Mouse (Mus musculus) 3134 (cell line): ENCODE results near the gene Slc25a13.
"Not testable (repeated sequence)": the region's sequence is repeated elsewhere in the genome, so short reads cannot be mapped to it uniquely, and the experiment has no call there.

Experiments used
- DNase-seq: peaks from one replicate; pipeline ENCODE4 v3.0.0-alpha.2; 2011; ENCODE audit warnings: low spot score; ENCODE audit not compliant: insufficient read length; ENCODE audit errors: extremely low read depth

The Slc25a13 gene

GRCm38 (mm10) chr6:6205599-6206165, 11.3 kb downstream of the Slc25a13 start:
- no peak for DNase-seq

GRCm38 (mm10) chr6:6202451-6202850, 14.5 kb downstream of the Slc25a13 start:
- no peak for DNase-seq

GRCm38 (mm10) chr6:6201977-6202376, 15.0 kb downstream of the Slc25a13 start:
- DNase-seq: no peak

- DNase-seq: no peak
Measured at GRCm38 (mm10) chr6:6199138-6199870, 17.7 kb downstream of the Slc25a13 start.

- not testable (repeated sequence) for DNase-seq
Measured at GRCm38 (mm10) chr6:6198056-6198455, 18.9 kb downstream of the Slc25a13 start.

- DNase-seq: no peak
Measured at GRCm38 (mm10) chr6:6197339-6197738, 19.6 kb downstream of the Slc25a13 start.

- DNase-seq: no peak
Measured at GRCm38 (mm10) chr6:6196527-6196926, 20.4 kb downstream of the Slc25a13 start.

- no peak for DNase-seq
Measured at GRCm38 (mm10) chr6:6194831-6195230, 22.1 kb downstream of the Slc25a13 start.

- DNase-seq: no peak
Measured at GRCm38 (mm10) chr6:6193906-6194305, 23.1 kb downstream of the Slc25a13 start.

GRCm38 (mm10) chr6:6192413-6192812, 24.6 kb downstream of the Slc25a13 start:
- no peak for DNase-seq

GRCm38 (mm10) chr6:6191596-6192337, 25.2 kb downstream of the Slc25a13 start:
- no peak for DNase-seq

- DNase-seq: no peak
Measured at GRCm38 (mm10) chr6:6188970-6189369, 28.0 kb downstream of the Slc25a13 start.

- no peak for DNase-seq
Measured at GRCm38 (mm10) chr6:6186468-6186867, 30.5 kb downstream of the Slc25a13 start.

- no peak for DNase-seq
Measured at GRCm38 (mm10) chr6:6185735-6186068, 31.3 kb downstream of the Slc25a13 start.

GRCm38 (mm10) chr6:6184921-6185734, 31.8 kb downstream of the Slc25a13 start:
- DNase-seq: no peak

- DNase-seq: no peak
Measured at GRCm38 (mm10) chr6:6183601-6184000, 33.4 kb downstream of the Slc25a13 start.

- DNase-seq: no peak
Measured at GRCm38 (mm10) chr6:6182191-6182590, 34.8 kb downstream of the Slc25a13 start.

- not testable (repeated sequence) for DNase-seq
Measured at GRCm38 (mm10) chr6:6178341-6178740, 38.6 kb downstream of the Slc25a13 start.

- no peak for DNase-seq
Measured at GRCm38 (mm10) chr6:6175350-6175971, 41.5 kb downstream of the Slc25a13 start.

- no peak for DNase-seq
Measured at GRCm38 (mm10) chr6:6173935-6174561, 42.9 kb downstream of the Slc25a13 start.
